Mouse (Mus musculus) left cerebral cortex, adult 11 months (tissue): ENCODE results near the gene Slc25a27.

Experiments used
- DNase-seq: peaks from one replicate; pipeline ENCODE4 v3.0.0; 2022; ENCODE audit warnings: low spot score

Slc25a27 gene

DNA sequence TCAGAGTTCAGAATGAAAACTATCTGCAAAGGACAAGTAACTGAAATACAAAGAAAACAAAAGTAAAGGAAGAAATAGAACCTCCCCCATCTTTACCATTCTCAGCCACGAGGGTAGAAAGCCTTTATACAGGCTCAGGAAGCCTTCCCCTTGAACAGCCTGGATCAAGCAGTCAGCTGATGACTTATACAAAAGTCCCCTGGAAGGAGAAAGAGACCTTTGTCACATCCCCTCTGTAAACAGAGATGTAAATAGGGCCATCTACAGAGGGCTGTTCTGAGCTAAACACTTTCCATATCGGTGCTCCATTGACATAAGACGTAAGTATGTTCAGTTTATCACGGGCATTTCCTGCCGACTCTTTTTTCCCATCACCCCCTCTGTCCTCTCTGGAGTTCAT lies 20.1 kb downstream of the Slc25a27 start:
- DNase-seq = no peak

DNA sequence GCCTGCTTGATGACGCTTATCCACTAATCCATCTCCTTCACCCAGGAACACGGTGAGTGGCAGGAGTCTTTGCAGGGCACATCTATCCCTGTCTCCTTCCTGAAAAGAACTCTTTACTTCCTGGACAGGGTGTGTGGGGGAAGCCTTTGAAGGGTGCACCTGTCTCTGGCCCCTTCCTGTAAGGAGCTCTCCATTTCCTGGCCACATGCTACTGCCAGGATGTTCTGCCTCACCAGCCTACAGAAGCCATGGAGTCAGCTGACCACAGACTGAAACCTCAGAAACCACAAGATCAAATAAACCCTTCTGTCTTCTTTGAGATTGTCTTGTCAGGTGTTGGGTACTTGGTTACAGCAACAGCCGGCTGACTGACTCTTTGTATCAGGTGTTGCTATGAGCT lies 21.9 kb downstream of the Slc25a27 start:
- no peak for DNase-seq

DNA sequence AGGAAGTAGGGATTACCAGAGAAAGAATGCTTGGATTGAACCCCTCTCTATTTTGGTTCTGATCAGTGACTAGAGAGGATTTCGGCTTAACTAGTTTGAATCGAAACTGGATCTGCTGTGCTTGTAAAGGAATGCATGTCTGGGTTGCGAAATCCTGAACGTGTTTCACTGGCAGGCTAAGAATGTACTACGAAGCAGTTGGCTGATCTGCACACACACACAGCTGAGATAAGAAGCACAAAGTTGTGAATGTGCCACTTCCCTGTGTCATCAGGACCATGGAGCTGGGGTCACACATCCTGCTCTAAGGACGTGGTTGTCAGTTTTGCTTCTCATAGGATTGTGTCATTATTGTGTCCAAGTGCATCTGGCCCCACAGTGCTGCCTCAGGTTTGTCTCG lies 22.6 kb downstream of the Slc25a27 start:
- no peak for DNase-seq

DNA sequence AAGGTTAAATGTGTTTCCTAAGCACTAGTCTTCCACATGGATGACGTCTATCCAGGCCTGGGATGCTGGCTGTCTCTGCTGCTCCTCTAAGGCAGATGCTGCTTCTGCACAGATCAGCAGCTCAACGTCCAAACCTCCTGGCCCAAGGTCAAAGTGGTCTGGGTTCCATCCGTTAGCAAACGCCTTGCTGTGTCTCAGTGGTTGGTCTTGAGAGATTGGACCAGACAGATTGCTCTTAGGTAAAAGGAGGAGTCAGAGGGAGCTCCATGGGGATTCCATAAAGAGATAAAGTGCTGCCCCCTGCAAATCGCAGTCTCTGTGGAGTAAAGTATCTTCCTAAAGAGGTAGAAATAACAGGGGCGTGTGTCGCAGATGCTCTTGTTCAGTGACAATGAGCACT lies 23.8 kb downstream of the Slc25a27 start:
- DNase-seq = no peak

DNA sequence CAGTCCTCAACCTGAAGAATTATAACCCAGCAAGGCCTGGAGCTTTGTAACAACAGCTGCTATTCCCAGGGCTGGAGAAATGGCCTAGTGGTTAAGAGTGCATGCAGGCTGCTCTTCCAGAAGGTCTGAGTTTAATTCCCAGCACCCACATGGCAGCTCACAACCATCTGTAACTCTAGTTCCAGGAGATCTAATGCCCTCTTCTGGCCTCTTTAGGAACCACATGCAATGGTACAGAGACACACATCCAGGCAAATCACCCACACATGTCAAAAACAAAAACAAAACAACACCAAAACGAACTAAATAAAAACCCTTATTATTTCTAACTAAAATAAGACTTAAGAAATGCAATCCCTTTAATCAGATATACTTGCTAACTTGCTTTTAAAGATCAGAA lies 26.2 kb downstream of the Slc25a27 start:
- no peak for DNase-seq

DNA sequence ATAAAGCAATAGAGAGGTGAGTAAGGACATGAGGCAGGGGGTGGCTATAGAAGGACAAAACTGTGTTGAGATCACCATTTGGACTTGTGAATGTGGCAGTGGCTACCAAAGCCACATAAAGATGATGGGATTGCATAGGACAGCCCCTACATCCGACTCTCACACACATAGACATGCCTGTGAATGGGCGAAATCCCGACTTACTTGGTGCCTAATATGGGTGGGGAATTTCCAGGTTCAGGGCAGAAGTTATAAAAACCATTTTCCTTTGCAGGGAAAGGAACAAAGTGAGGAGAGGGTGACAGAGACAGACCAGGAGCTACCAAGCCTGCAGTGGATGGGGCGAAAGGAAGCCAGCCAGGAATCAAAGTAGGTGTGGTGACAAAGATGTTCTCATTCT lies 29.9 kb downstream of the Slc25a27 start:
- DNase-seq = no peak

- no peak for DNase-seq
Observed at GRCm38 (mm10) chr17:43630427-43630760, 36.6 kb downstream of the Slc25a27 start.

GRCm38 (mm10) chr17:43629496-43630426 lies 37.3 kb downstream of the Slc25a27 start, which contains the start of gene Tdrd6:
Gene Tdrd6, minus strand, starts transcription at chr17:43630299.
- DNase-seq = no peak

GRCm38 (mm10) chr17:43629026-43629495 lies 38.0 kb downstream of the Slc25a27 start:
- DNase-seq = no peak

DNA sequence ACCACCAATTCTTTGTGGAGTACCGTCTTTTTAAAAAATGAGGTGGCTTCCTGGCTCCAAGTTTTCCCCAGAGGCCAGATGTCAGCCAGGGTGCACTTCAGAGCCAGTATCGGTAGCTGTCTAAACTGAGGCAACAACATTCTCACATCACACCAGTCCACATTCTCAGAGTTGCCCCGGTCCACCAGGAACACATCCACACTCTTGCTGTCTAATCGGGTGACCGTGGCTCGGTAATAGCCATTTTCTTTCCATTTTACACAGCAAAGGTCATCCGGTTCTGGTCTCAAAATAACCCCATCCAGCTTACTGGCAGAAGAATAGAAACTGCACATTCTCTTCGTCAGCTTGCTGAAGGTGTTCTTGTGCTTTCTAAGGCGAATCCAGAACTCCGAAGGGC lies 38.8 kb downstream of the Slc25a27 start:
- no peak for DNase-seq

DNA sequence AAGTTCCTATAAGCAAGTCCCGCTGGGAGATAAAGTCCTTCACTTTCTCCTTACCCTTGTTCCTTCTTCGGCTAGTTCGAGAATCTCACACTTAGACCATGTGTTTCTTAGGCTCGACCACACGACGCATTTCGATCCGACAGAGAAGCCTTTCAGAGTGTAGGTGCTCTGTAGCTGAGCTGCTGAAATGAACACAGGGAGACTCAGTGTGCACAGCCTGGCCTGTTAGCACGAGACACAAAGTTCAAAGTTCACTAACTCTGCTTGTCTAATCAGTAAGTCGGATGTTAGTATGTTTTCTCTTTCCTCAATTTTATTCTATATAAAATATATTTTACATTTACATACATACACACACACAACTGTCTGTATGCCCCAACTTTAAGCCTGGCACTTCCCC lies 44.9 kb downstream of the Slc25a27 start:
- no peak for DNase-seq

DNA sequence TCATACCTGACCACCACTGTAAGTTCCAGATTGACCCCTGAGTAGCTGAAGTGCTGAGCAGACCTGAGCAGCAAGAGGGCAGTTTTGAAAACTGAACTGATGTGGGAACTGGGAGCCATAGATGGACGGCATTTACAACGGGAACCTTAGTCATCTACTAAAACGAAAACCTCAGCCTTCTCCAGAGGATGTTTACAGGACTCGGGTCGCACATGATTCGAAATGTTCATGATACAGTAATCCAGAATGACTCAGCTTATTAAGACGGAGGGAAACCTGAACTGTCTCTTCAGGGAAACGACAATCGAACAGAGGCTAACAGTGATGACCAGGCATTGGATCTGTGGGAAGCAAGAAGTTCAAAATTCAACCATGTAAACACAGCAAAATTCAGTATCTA lies 47.9 kb downstream of the Slc25a27 start:
- no peak for DNase-seq

DNA sequence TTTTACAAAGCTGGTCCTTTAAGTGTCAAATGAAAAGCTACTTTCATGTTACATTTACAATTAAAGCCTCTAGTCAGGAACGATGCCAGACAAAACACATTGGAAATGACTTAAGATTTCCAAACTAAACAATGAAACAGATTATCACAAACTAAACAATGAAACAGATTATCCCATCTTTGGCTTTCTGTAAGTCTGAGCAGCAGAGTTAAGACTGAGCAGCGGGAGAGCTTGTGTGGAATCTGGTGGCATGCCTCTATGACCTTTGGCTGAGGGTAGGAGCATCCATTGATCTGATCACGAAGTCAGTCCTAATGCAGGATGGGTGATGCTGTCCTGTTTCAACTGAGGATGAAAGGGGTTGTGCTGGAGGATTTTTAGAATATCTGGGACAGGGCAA lies 54.8 kb downstream of the Slc25a27 start:
- DNase-seq = no peak

DNA sequence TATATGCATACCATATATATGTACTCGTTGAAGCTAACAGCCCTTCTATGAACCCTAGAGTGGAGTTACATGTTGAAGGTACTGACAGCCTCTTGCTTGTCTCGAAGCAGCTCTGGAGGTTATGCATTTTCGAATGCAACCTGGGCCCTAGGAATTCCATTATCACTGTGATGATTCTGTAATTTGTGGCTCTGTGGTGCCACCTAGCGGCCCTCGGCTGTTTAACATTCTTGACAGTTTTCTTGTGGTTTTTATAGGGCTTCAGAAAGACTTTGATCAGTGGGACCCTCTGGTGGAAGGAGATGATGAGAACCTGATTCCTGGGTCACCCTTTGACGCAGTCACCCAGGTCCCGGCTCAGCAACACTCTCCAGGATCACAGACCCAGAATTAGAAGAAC lies 55.4 kb downstream of the Slc25a27 start:
- DNase-seq = peak; percentile 53

DNA sequence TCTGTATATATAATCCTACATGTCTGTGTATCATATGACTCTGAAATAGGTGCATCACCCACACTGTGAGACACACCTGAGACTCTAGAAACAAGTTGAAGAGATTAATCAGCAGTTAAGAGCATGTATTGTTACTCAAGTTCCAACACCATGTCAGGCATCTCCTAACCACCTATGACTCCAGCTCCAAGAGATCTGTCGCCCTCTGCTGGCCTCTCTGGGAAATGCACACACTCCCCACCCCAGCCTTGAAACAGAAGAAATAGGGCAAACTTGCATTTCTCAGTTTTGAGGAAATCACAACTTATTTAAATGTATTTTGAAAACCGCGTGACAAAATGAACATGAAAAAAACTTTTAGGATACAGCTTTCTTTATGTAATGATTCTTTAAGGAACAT lies 60.3 kb downstream of the Slc25a27 start:
- peak; percentile 43 for DNase-seq

DNA sequence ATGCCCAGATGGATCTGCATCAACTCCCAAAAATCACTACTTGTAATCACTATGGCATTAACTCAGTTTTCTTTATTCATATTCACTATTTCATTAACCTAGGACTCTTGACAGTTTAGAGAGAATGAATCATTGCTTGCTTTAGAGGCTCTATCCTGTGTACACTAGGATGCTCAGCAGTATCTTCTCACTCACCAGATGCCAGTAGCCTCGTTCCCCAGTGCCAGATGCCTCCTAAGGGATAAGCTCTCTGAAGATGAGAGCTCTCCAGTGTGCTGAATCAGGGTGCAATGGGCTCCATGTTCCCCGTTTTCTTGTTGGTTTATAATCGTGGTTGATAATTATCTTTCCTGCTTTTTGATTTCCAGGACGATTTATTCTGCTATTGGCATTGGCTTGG lies 68.3 kb downstream of the Slc25a27 start:
- DNase-seq = no peak

- DNase-seq = no peak
Observed at GRCm38 (mm10) chr17:43597742-43598141, 69.3 kb downstream of the Slc25a27 start.

GRCm38 (mm10) chr17:43592296-43593291 lies 74.4 kb downstream of the Slc25a27 start:
- no peak for DNase-seq
